Mouse (Mus musculus): ENCODE data around the gene Dlg1. TPM values are rescaled to one million over a fixed set of nuclear protein-coding genes. Genes with fewer than 3 reads are reported as not detected.

Gene Dlg1
- polyA plus RNA-seq, 1 experiment from 2014 or later: 8.8 TPM

GRCm38 (mm10) chr16:31790056-31790455, 126.8 kb downstream of the Dlg1 start:
- H3K27ac ChIP-seq: no peak overlapping the region
- no peak overlapping the region for H3K4me2 ChIP-seq
- peaks cover 30% of the 10 kb centered on the region for H3K36me3 ChIP-seq
- no peak overlapping the region for H3K4me3 ChIP-seq (replicated peaks)
- H3K9me3 ChIP-seq (replicated peaks): no peaks in the 10 kb centered on the region
- 87% methylated on average over 9 of the region's 9 CpGs for WGBS (ENCODE audit: insufficient replicate concordance)
- H3K9ac ChIP-seq: no peak overlapping the region
- H3K27me3 ChIP-seq: no peaks in the 10 kb centered on the region
- no peaks in the 10 kb centered on the region for H3K4me1 ChIP-seq (replicated peaks)
- ATAC-seq (ENCODE audit: low read depth) (no peak), DNase-seq (no peak)

- Histone ChIP-seq H3K27ac (no peak overlapping the region), H3K9ac (no peak overlapping the region)
- no peak for ATAC-seq (ENCODE audit: low read depth)
These were observed 140.4 kb downstream of the Dlg1 start for GRCm38 (mm10) chr16:31803644-31804043.

GRCm38 (mm10) chr16:31826049-31826448, 162.8 kb downstream of the Dlg1 start:
- H3K36me3 ChIP-seq: peaks cover 6% of the 10 kb centered on the region
- WGBS (ENCODE audit: insufficient replicate concordance): 84% methylated on average over 4 of the region's 4 CpGs
- ATAC-seq (ENCODE audit: low read depth) (no peak), DNase-seq (no peak)
- no peak overlapping the region for H3K4me3 ChIP-seq (replicated peaks)
- H3K4me2 ChIP-seq: no peak overlapping the region
- H3K27me3 ChIP-seq: no peaks in the 10 kb centered on the region
- no peaks in the 10 kb centered on the region for H3K9me3 ChIP-seq (replicated peaks)
- H3K9ac ChIP-seq: no peak overlapping the region
- H3K4me1 ChIP-seq (replicated peaks): no peaks in the 10 kb centered on the region
- H3K27ac ChIP-seq: no peak overlapping the region

More at GRCm38 (mm10) chr16:31803644-31804043, 140.4 kb downstream of the Dlg1 start:
- DNase-seq: no peak
- 28% methylated on average over 3 of the region's 3 CpGs for WGBS (ENCODE audit: insufficient replicate concordance)
- H3K9me3 ChIP-seq (replicated peaks): no peaks in the 10 kb centered on the region
- no peaks in the 10 kb centered on the region for H3K27me3 ChIP-seq
- peaks cover 37% of the 10 kb centered on the region for H3K36me3 ChIP-seq
- no peak overlapping the region for H3K4me3 ChIP-seq (replicated peaks)
- H3K4me1 ChIP-seq (replicated peaks): no peaks in the 10 kb centered on the region
- no peak overlapping the region for H3K4me2 ChIP-seq

GRCm38 (mm10) chr16:31830726-31831125, 167.5 kb downstream of the Dlg1 start:
- no peaks in the 10 kb centered on the region for H3K9me3 ChIP-seq (replicated peaks)
- H3K4me3 ChIP-seq (replicated peaks): no peak overlapping the region
- WGBS (ENCODE audit: insufficient replicate concordance): 84% methylated on average over 4 of the region's 4 CpGs
- peaks cover 6% of the 10 kb centered on the region for H3K36me3 ChIP-seq
- H3K27me3 ChIP-seq: no peaks in the 10 kb centered on the region
- H3K4me2 ChIP-seq: no peak overlapping the region
- no peaks in the 10 kb centered on the region for H3K4me1 ChIP-seq (replicated peaks)
- DNase-seq: no peak
- H3K9ac ChIP-seq: no peak overlapping the region
- no peak overlapping the region for H3K27ac ChIP-seq
- ATAC-seq (ENCODE audit: low read depth): no peak

GRCm38 (mm10) chr16:31832630-31833422, 169.6 kb downstream of the Dlg1 start:
- Histone ChIP-seq H3K36me3 (peaks cover 13% of the 10 kb centered on the region), H3K4me1 (replicated peaks) (no peaks in the 10 kb centered on the region), H3K27ac (no peak overlapping the region), H3K9ac (no peak overlapping the region), H3K4me2 (no peak overlapping the region), H3K27me3 (no peaks in the 10 kb centered on the region), H3K4me3 (replicated peaks) (no peak overlapping the region), H3K9me3 (replicated peaks) (no peaks in the 10 kb centered on the region)
- 65% methylated on average over 10 of the region's 10 CpGs for WGBS (ENCODE audit: insufficient replicate concordance)
- ATAC-seq (ENCODE audit: low read depth) (no peak), DNase-seq (no peak)

GRCm38 (mm10) chr16:31834011-31834584, 170.9 kb downstream of the Dlg1 start:
- Histone ChIP-seq H3K9me3 (replicated peaks) (no peaks in the 10 kb centered on the region), H3K4me1 (replicated peaks) (no peaks in the 10 kb centered on the region), H3K9ac (no peak overlapping the region), H3K27me3 (no peaks in the 10 kb centered on the region), H3K4me2 (no peak overlapping the region), H3K36me3 (peaks cover 23% of the 10 kb centered on the region), H3K4me3 (replicated peaks) (no peak overlapping the region), H3K27ac (no peak overlapping the region)
- ATAC-seq (ENCODE audit: low read depth): no peak
- 41% methylated on average over 7 of the region's 7 CpGs for WGBS (ENCODE audit: insufficient replicate concordance)
- no peak for DNase-seq

GRCm38 (mm10) chr16:31834662-31835318, 171.5 kb downstream of the Dlg1 start:
- Histone ChIP-seq H3K4me2 (no peak overlapping the region), H3K9ac (no peak overlapping the region), H3K27me3 (no peaks in the 10 kb centered on the region), H3K4me1 (replicated peaks) (no peaks in the 10 kb centered on the region), H3K4me3 (replicated peaks) (no peak overlapping the region), H3K36me3 (peaks cover 17% of the 10 kb centered on the region), H3K27ac (no peak overlapping the region), H3K9me3 (replicated peaks) (no peaks in the 10 kb centered on the region)
- 61% methylated on average over 2 of the region's 2 CpGs for WGBS (ENCODE audit: insufficient replicate concordance)
- ATAC-seq (ENCODE audit: low read depth) (no peak), DNase-seq (no peak)

GRCm38 (mm10) chr16:31837362-31837761, 174.1 kb downstream of the Dlg1 start:
- Histone ChIP-seq H3K4me2 (no peak overlapping the region), H3K4me1 (replicated peaks) (no peaks in the 10 kb centered on the region), H3K36me3 (peaks cover 26% of the 10 kb centered on the region), H3K9me3 (replicated peaks) (no peaks in the 10 kb centered on the region), H3K27me3 (no peaks in the 10 kb centered on the region), H3K27ac (no peak overlapping the region), H3K4me3 (replicated peaks) (no peak overlapping the region), H3K9ac (no peak overlapping the region)
- DNase-seq: no peak
- no peak for ATAC-seq (ENCODE audit: low read depth)
- WGBS (ENCODE audit: insufficient replicate concordance): 75% methylated on average over 3 of the region's 3 CpGs

GRCm38 (mm10) chr16:31844246-31844645, 181.0 kb downstream of the Dlg1 start:
- no peak overlapping the region for H3K27ac ChIP-seq
- DNase-seq (no peak), ATAC-seq (ENCODE audit: low read depth) (no peak)
- WGBS (ENCODE audit: insufficient replicate concordance): 85% methylated on average over 3 of the region's 3 CpGs
- no peak overlapping the region for H3K4me3 ChIP-seq (replicated peaks)
- no peaks in the 10 kb centered on the region for H3K9me3 ChIP-seq (replicated peaks)
- H3K9ac ChIP-seq: no peak overlapping the region
- no peaks in the 10 kb centered on the region for H3K27me3 ChIP-seq
- no peaks in the 10 kb centered on the region for H3K4me1 ChIP-seq (replicated peaks)
- no peak overlapping the region for H3K4me2 ChIP-seq
- H3K36me3 ChIP-seq: peaks cover 19% of the 10 kb centered on the region; the same call in 1 of the 2 replicates

GRCm38 (mm10) chr16:31846763-31847162, 183.5 kb downstream of the Dlg1 start:
- DNase-seq (no peak), ATAC-seq (ENCODE audit: low read depth) (no peak)
- Histone ChIP-seq H3K4me2 (no peak overlapping the region), H3K27me3 (no peaks in the 10 kb centered on the region), H3K36me3 (peaks cover 15% of the 10 kb centered on the region; the same call in 1 of the 2 replicates), H3K4me1 (replicated peaks) (no peaks in the 10 kb centered on the region), H3K27ac (no peak overlapping the region), H3K9ac (no peak overlapping the region), H3K4me3 (replicated peaks) (no peak overlapping the region), H3K9me3 (replicated peaks) (no peaks in the 10 kb centered on the region)
- WGBS (ENCODE audit: insufficient replicate concordance): 87% methylated on average over 10 of the region's 10 CpGs

GRCm38 (mm10) chr16:31863920-31864319, 200.7 kb downstream of the Dlg1 start:
- H3K9me3 ChIP-seq (replicated peaks): peaks cover 5% of the 10 kb centered on the region; the same call in 1 of the 2 replicates
- H3K27ac ChIP-seq: no peak overlapping the region
- 86% methylated on average over 5 of the region's 5 CpGs for WGBS (ENCODE audit: insufficient replicate concordance)
- H3K4me3 ChIP-seq (replicated peaks): no peak overlapping the region
- no peak for ATAC-seq (ENCODE audit: low read depth)
- H3K27me3 ChIP-seq: no peaks in the 10 kb centered on the region
- H3K4me1 ChIP-seq (replicated peaks): no peaks in the 10 kb centered on the region
- no peak overlapping the region for H3K9ac ChIP-seq
- H3K36me3 ChIP-seq: peaks cover 67% of the 10 kb centered on the region
- no peak for DNase-seq
- no peak overlapping the region for H3K4me2 ChIP-seq

Measured in liver, embryonic 13.5 days (tissue).